ENCODE assay signal across 27 mouse cellular contexts in the genomic region with DNA sequence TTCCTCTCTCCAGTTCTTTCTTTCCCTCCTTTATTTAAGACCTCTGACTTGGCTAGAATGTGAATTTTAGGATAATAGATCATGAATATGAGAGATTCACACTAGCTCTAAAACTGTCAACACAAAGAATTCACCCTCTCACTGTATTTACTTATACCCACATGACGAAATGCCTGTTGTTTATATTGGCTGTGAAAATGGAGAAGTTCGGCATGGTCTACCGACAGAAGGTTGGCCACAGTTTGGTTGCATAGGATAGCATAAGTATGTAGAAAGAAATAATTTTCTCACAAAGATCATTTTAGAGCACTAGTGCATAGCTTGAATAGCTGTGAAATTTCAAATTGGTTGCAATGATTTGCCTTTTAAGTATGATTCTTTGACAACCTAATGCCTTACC.
DNase-seq lines count a peak whose midpoint lies in the region; ATAC-seq and TF ChIP-seq lines count a peak whose summit lies in the region.
"Had no signal": no experiment of that assay in that cellular context is flagged by ENCODE, and none has a peak within 500 bp of the region (broad histone marks: within the 10 kb centered on the region; RNA-seq: fewer than 3 reads in every experiment).

No protein-coding gene starts in this region.

- no peak overlapping the region for H3K4me2 ChIP-seq in lung, embryonic 14.5 days
- H3K4me2 ChIP-seq: hindbrain, embryonic 12.5 days had no signal

- H3K27ac ChIP-seq in lung, embryonic 14.5 days (ENCODE audit: low read depth), result no peak overlapping the region
- H3K27ac ChIP-seq: embryonic facial prominence, embryonic 10.5 days; forebrain, embryonic 10.5 days; heart, embryonic 10.5 days; hindbrain, embryonic 12.5 days had no signal

- H3K4me1 ChIP-seq in lung, embryonic 14.5 days (ENCODE audit: insufficient read depth), result no peaks in the 10 kb centered on the region
- H3K4me1 ChIP-seq: forebrain, embryonic 10.5 days; heart, embryonic 10.5 days; hindbrain, embryonic 12.5 days had no signal

- no peak overlapping the region for H3K4me3 ChIP-seq in lung, embryonic 14.5 days (ENCODE audit: low read depth, low read length)
- H3K4me3 ChIP-seq: embryonic facial prominence, embryonic 10.5 days; erythroblast, embryonic 14.5 days; forebrain, embryonic 10.5 days; heart, embryonic 10.5 days; hindbrain, embryonic 12.5 days had no signal

- no peaks in the 10 kb centered on the region for H3K27me3 ChIP-seq in lung, embryonic 14.5 days (ENCODE audit: insufficient read depth, low read length)
- H3K27me3 ChIP-seq: hindbrain, embryonic 12.5 days had no signal

- TF ChIP-seq CTCF in lung, embryonic 14.5 days (IDR thresholded peaks at IDR 0.05; ENCODE audit: low read depth), result no peak

- no peak overlapping the region for H3K9ac ChIP-seq in lung, embryonic 14.5 days
- H3K9ac ChIP-seq: hindbrain, embryonic 12.5 days had no signal

- 34% methylated on average over 3 of the region's 3 CpGs for WGBS in lung, embryonic 14.5 days

- H3K9me3 ChIP-seq in lung, embryonic 14.5 days (ENCODE audit: low read depth, low read length), result no peaks in the 10 kb centered on the region
- H3K9me3 ChIP-seq: embryonic facial prominence, embryonic 10.5 days; forebrain, embryonic 10.5 days; G1E; heart, embryonic 10.5 days; hindbrain, embryonic 12.5 days had no signal

- peak; percentile 71 for ATAC-seq in lung, embryonic 14.5 days (ENCODE audit: insufficient read depth)
- ATAC-seq: activated CD4-positive, CD25-positive, alpha-beta regulatory T cell, adult 4 months; CD4-positive, CD25-positive, alpha-beta regulatory T cell, adult 4 months; forebrain, embryonic 14.5 days; hindbrain, embryonic 16.5 days; Patski had no signal

- no peaks in the 10 kb centered on the region for H3K36me3 ChIP-seq in lung, embryonic 14.5 days (ENCODE audit: insufficient read depth)
- H3K36me3 ChIP-seq: embryonic facial prominence, embryonic 10.5 days; forebrain, embryonic 10.5 days; G1E; heart, embryonic 10.5 days; hindbrain, embryonic 12.5 days had no signal

- DNase-seq in lung, embryonic 14.5 days, result peak; percentile 73
- DNase-seq in lung, postnatal 14 days, result no peak
- peak; percentile 10 for DNase-seq in lung, postnatal 25 days (ENCODE audit: low spot score)
- DNase-seq in lung, postnatal 10 days, result no peak
- peak; percentile 23 for DNase-seq in adipocyte (ENCODE audit: low spot score)
- no peak for DNase-seq in right cerebral cortex, adult 2 months (ENCODE audit: low spot score in 2 of 2)
- no peak for DNase-seq in c-Kit-positive CD71-positive TER-119-positive erythroid progenitor cells, embryonic 14.5 days (ENCODE audit: low spot score)
- DNase-seq: adrenal gland, adult 2 months; adrenal gland, postnatal 25 days; B cell, adult 2 months; cerebellum, adult 2 months; cerebellum, postnatal 10 days; gastrocnemius, postnatal 10 days; heart, adult 18-20 months; heart, postnatal 10 days; heart, postnatal 4 days had no signal

Comparison
In these comparisons a context has a peak if more than half of its experiments do, and no peak if none do; other contexts are left out.
1. DNase-seq: peak in lung, embryonic 14.5 days (single experiment), lung, postnatal 25 days (single experiment) and adipocyte (single experiment); none in lung, postnatal 14 days (single experiment), lung, postnatal 10 days (single experiment), right cerebral cortex, adult 2 months (0 of 2) and c-Kit-positive CD71-positive TER-119-positive erythroid progenitor cells, embryonic 14.5 days (single experiment).